Mouse (Mus musculus) thymus, adult 2 months (tissue): ENCODE data around the gene Dgkd. TPM values are rescaled to one million over a fixed set of nuclear protein-coding genes. Genes with fewer than 3 reads are reported as not detected.

Experiments used
- DNase-seq: peaks from one replicate; pipeline ENCODE4 v3.0.0; 2021
- H3K27ac ChIP-seq: fragments of 200-500 bp; 2 replicates; pipeline ENCODE4 v1.5.1; 2012; ENCODE audit warnings: low read length, control low read depth; ENCODE audit not compliant: control insufficient read depth, insufficient read depth
- H3K27me3 ChIP-seq: fragments of 200-500 bp; 2 replicates; pipeline ENCODE4 v1.6.1; 2012; ENCODE audit warnings: mild to moderate bottlenecking, low read length, moderate library complexity, mixed read lengths; ENCODE audit not compliant: control insufficient read depth, insufficient read depth
- H3K36me3 ChIP-seq: fragments of 200-500 bp; 2 replicates; pipeline ENCODE4 v1.6.1; 2012; ENCODE audit warnings: mild to moderate bottlenecking, low read length, moderate library complexity; ENCODE audit not compliant: control insufficient read depth, insufficient read depth
- H3K4me1 ChIP-seq: fragments of 200-500 bp; replicated peaks from 2 replicates; pipeline ENCODE4 v1.6.1; 2012; ENCODE audit warnings: low read length; ENCODE audit not compliant: control insufficient read depth, insufficient read depth
- H3K4me3 ChIP-seq: fragments of 200-500 bp; 2 replicates; pipeline ENCODE4 v1.5.1; 2012; ENCODE audit warnings: mild to moderate bottlenecking, low read length, control low read depth, moderate library complexity; ENCODE audit not compliant: control insufficient read depth, insufficient read depth
- CTCF ChIP-seq: fragments of 200-500 bp; IDR thresholded peaks from 2 replicates; pipeline ENCODE4 v1.5.1; 2012; ENCODE audit warnings: mild to moderate bottlenecking, control low read depth, low read length, moderate library complexity, borderline replicate concordance; ENCODE audit not compliant: control insufficient read depth, poor library complexity, insufficient read depth; ENCODE audit errors: extremely low read depth
- POLR2A ChIP-seq: fragments of 200-500 bp; IDR thresholded peaks from 2 replicates; pipeline ENCODE4 v1.6.1; 2012; ENCODE audit warnings: mild to moderate bottlenecking, low read length, control low read depth, moderate library complexity; ENCODE audit not compliant: control insufficient read depth, poor library complexity, insufficient read depth; ENCODE audit errors: extremely low read depth
- WGBS: fragments of 180-500 bp; shearing (Covaris S2); methylation state at CpG from one replicate; pipeline ENCODE4 v1.1.7; 2018; 5-methylcytosine and 5-hydroxymethylcytosine counted together
- polyA plus RNA-seq: library from polyadenylated mRNA; depleted of rRNA; stranded (reverse); fragments of >200 nt; gene quantifications from 2 replicates; pipeline ENCODE4 v1.2.3, GENCODE M21; 2012

Gene Dgkd
- polyA plus RNA-seq, 1 experiment: 182 TPM

- Histone ChIP-seq H3K27me3 (no peaks in the 10 kb centered on the region), H3K36me3 (peaks cover 76% of the 10 kb centered on the region), H3K4me3 (no peak overlapping the region), H3K4me1 (peaks cover 19% of the 10 kb centered on the region), H3K27ac (peak overlapping the region; percentile 20)
- WGBS: 36% methylated on average over 9 of the region's 9 CpGs
- no peak for TF ChIP-seq CTCF
- no peak for TF ChIP-seq POLR2A
- DNase-seq: peak; percentile 27
Observed at GRCm38 (mm10) chr1:87935095-87935494, 82.0 kb downstream of the Dgkd start.

GRCm38 (mm10) chr1:87935546-87935945 lies 82.5 kb downstream of the Dgkd start:
- Histone ChIP-seq H3K27ac (peak overlapping the region; percentile 20), H3K36me3 (peaks cover 79% of the 10 kb centered on the region), H3K4me1 (peaks cover 19% of the 10 kb centered on the region), H3K4me3 (no peak overlapping the region), H3K27me3 (no peaks in the 10 kb centered on the region)
- WGBS: 44% methylated on average over 2 of the region's 2 CpGs
- no peak for DNase-seq
- TF ChIP-seq POLR2A (no peak), CTCF (no peak)

- Histone ChIP-seq H3K4me3 (no peak overlapping the region), H3K4me1 (peaks cover 19% of the 10 kb centered on the region), H3K27me3 (no peaks in the 10 kb centered on the region), H3K36me3 (peaks cover 79% of the 10 kb centered on the region), H3K27ac (no peak overlapping the region)
- WGBS: 94% methylated on average over 7 of the region's 7 CpGs
- DNase-seq: no peak
- TF ChIP-seq CTCF: no peak
- no peak for TF ChIP-seq POLR2A
Observed at GRCm38 (mm10) chr1:87936075-87936474, 83.0 kb downstream of the Dgkd start.

- Histone ChIP-seq H3K27me3 (no peaks in the 10 kb centered on the region), H3K4me1 (peaks cover 19% of the 10 kb centered on the region), H3K27ac (no peak overlapping the region), H3K4me3 (no peak overlapping the region), H3K36me3 (peaks cover 79% of the 10 kb centered on the region)
- peak; percentile 13 for DNase-seq
- TF ChIP-seq CTCF (no peak), POLR2A (no peak)
- 52% methylated on average over 2 of the region's 2 CpGs for WGBS
Observed at GRCm38 (mm10) chr1:87936516-87936915, 83.4 kb downstream of the Dgkd start.

- Histone ChIP-seq H3K4me3 (no peak overlapping the region), H3K27ac (no peak overlapping the region), H3K36me3 (peaks cover 94% of the 10 kb centered on the region), H3K4me1 (no peaks in the 10 kb centered on the region), H3K27me3 (no peaks in the 10 kb centered on the region)
- 88% methylated on average over 1 of the region's 1 CpGs for WGBS
- TF ChIP-seq POLR2A: no peak
- TF ChIP-seq CTCF: no peak
- DNase-seq: no peak
Observed at GRCm38 (mm10) chr1:87941765-87942164, 88.7 kb downstream of the Dgkd start.

- no peak for DNase-seq
- Histone ChIP-seq H3K4me1 (no peaks in the 10 kb centered on the region), H3K36me3 (peaks cover 54% of the 10 kb centered on the region), H3K27me3 (no peaks in the 10 kb centered on the region), H3K27ac (no peak overlapping the region), H3K4me3 (no peak overlapping the region)
- TF ChIP-seq POLR2A: no peak
- no peak for TF ChIP-seq CTCF
- WGBS: 27% methylated on average over 6 of the region's 6 CpGs
Observed at GRCm38 (mm10) chr1:87947681-87948091, 94.6 kb downstream of the Dgkd start.

- H3K4me1 ChIP-seq: no peaks in the 10 kb centered on the region
- no peak overlapping the region for H3K27ac ChIP-seq
- 95% methylated on average over 3 of the region's 3 CpGs for WGBS
- TF ChIP-seq POLR2A (no peak), CTCF (no peak)
- H3K27me3 ChIP-seq: no peaks in the 10 kb centered on the region
- H3K4me3 ChIP-seq: no peak overlapping the region
- no peak for DNase-seq
- H3K36me3 ChIP-seq: peaks cover 21% of the 10 kb centered on the region
Observed at GRCm38 (mm10) chr1:87951641-87952040, 98.6 kb downstream of the Dgkd start.

GRCm38 (mm10) chr1:87953073-87953472 lies 100.0 kb downstream of the Dgkd start:
- no peaks in the 10 kb centered on the region for H3K27me3 ChIP-seq
- H3K27ac ChIP-seq: no peak overlapping the region
- TF ChIP-seq CTCF (no peak), POLR2A (no peak)
- no peak overlapping the region for H3K4me3 ChIP-seq
- no peak for DNase-seq
- no peaks in the 10 kb centered on the region for H3K4me1 ChIP-seq
- peaks cover 15% of the 10 kb centered on the region for H3K36me3 ChIP-seq
- 97% methylated on average over 3 of the region's 3 CpGs for WGBS
